In genomic region chr6:142571055-142571618, GRCm38 (mm10) we compare ENCODE assay signal across 8 mouse cellular contexts. TPM values are rescaled to one million over a fixed set of nuclear protein-coding genes. Genes with fewer than 3 reads are reported as not detected.
DNase-seq lines count a peak whose midpoint lies in the region; ATAC-seq and TF ChIP-seq lines count a peak whose summit lies in the region.

Gene Kcnj8 (minus strand): TSS chr6:142571614.

- H3K27me3 ChIP-seq in heart, embryonic 15.5 days: peaks cover 17% of the 10 kb centered on the region
- peaks cover 20% of the 10 kb centered on the region for H3K27me3 ChIP-seq in lung, embryonic 16.5 days (ENCODE audit: control insufficient read depth, insufficient read depth, low read depth, low read length)

- peak within 1 kb of the TSS; percentile 40 for H3K4me3 ChIP-seq in embryonic fibroblast, embryonic 13.5 days (ENCODE audit: insufficient read depth, low read length)
- peak within 1 kb of the TSS; percentile 63 for H3K4me3 ChIP-seq in heart, embryonic 15.5 days
- H3K4me3 ChIP-seq in lung, embryonic 16.5 days (ENCODE audit: low read length): peak within 1 kb of the TSS; percentile 53
- H3K4me3 ChIP-seq in olfactory bulb, adult 2 months (ENCODE audit: insufficient read depth, low read depth, low read length): peak within 1 kb of the TSS; percentile 49

- H3K27ac ChIP-seq in embryonic fibroblast, embryonic 13.5 days (ENCODE audit: insufficient read depth, low read length): no peak within 1 kb of the TSS
- peak within 1 kb of the TSS; percentile 47; the same call in 1 of the 2 replicates for H3K27ac ChIP-seq in heart, embryonic 15.5 days
- peak within 1 kb of the TSS; percentile 34; the same call in 1 of the 2 replicates for H3K27ac ChIP-seq in lung, embryonic 16.5 days (ENCODE audit: low read length)
- no peak within 1 kb of the TSS for H3K27ac ChIP-seq in olfactory bulb, adult 2 months (ENCODE audit: insufficient read depth, low read depth, low read length)

- peak; percentile 25 to 35 for DNase-seq in spleen, adult 18-20 months
- DNase-seq in spleen, adult 12 weeks (ENCODE audit: low spot score): no peak
- DNase-seq in kidney, postnatal 10 days: peak; percentile 84
- DNase-seq in thymus, postnatal 25 days: peak; percentile 38

- H3K36me3 ChIP-seq in heart, embryonic 15.5 days: no peaks in the 10 kb centered on the region
- no peaks in the 10 kb centered on the region for H3K36me3 ChIP-seq in lung, embryonic 16.5 days (ENCODE audit: control insufficient read depth, insufficient read depth, low read length)

- H3K4me2 ChIP-seq in heart, embryonic 15.5 days: peak within 1 kb of the TSS; percentile 98
- peak within 1 kb of the TSS; percentile 87 for H3K4me2 ChIP-seq in lung, embryonic 16.5 days (ENCODE audit: low read depth, low read length)

- no peak for TF ChIP-seq CTCF in embryonic fibroblast, embryonic 13.5 days (IDR thresholded peaks at IDR 0.05; ENCODE audit: borderline replicate concordance, insufficient read depth, low read length)
- TF ChIP-seq CTCF in olfactory bulb, adult 2 months (IDR thresholded peaks at IDR 0.05; ENCODE audit: insufficient read depth, low read depth, low read length): no peak

- H3K4me1 ChIP-seq in embryonic fibroblast, embryonic 13.5 days (ENCODE audit: control insufficient read depth, insufficient read depth, low read length): 0 out of 2 replicates have a peak, but pooled peaks cover 3% of the 10 kb centered on the region
- H3K4me1 ChIP-seq in heart, embryonic 15.5 days (replicated peaks): peaks cover 32% of the 10 kb centered on the region
- peaks cover 20% of the 10 kb centered on the region for H3K4me1 ChIP-seq in lung, embryonic 16.5 days (replicated peaks; ENCODE audit: control insufficient read depth, insufficient read depth, low read length)
- peaks cover 13% of the 10 kb centered on the region; the same call in 1 of the 2 replicates for H3K4me1 ChIP-seq in olfactory bulb, adult 2 months (ENCODE audit: control insufficient read depth, insufficient read depth, low read length)

- H3K9ac ChIP-seq in heart, embryonic 15.5 days: peak within 1 kb of the TSS; percentile 57
- peak within 1 kb of the TSS; percentile 48 for H3K9ac ChIP-seq in lung, embryonic 16.5 days (ENCODE audit: low read length)

- TF ChIP-seq POLR2A in embryonic fibroblast, embryonic 13.5 days (IDR thresholded peaks at IDR 0.05; ENCODE audit: low read depth, low read length): no peak
- TF ChIP-seq POLR2A in olfactory bulb, adult 2 months (IDR thresholded peaks at IDR 0.05; ENCODE audit: insufficient read depth, low read depth, low read length): no peak

- H3K9me3 ChIP-seq in heart, embryonic 15.5 days (replicated peaks): no peaks in the 10 kb centered on the region
- no peaks in the 10 kb centered on the region for H3K9me3 ChIP-seq in lung, embryonic 16.5 days (ENCODE audit: control insufficient read depth, low read length)

- WGBS in heart, embryonic 15.5 days: under 1% methylated on average over 33 of the region's 34 CpGs
- under 1% methylated on average over 31 of the region's 34 CpGs for WGBS in lung, embryonic 16.5 days
- 2% methylated on average over 33 of the region's 34 CpGs for WGBS in olfactory bulb, adult 2 months

- ATAC-seq in heart, embryonic 15.5 days (replicated peaks; ENCODE audit: insufficient number of reproducible peaks, insufficient read depth, low FRiP score, low read depth): peak; percentile 89
- peak; percentile 87 for ATAC-seq in lung, embryonic 16.5 days (ENCODE audit: low read depth)

RNA-seq across cellular contexts. Expression of gene Kcnj8, which starts in this region (rescaled TPM):
- 0.32 and 1.7 TPM in 2 replicates for polyA plus RNA-seq in embryonic fibroblast, embryonic 13.5 days (2011; ENCODE audit: insufficient read length, low read depth, missing spikeins)
- polyA plus RNA-seq in heart, embryonic 15.5 days (2015; fragmentation: Nextera tagmentation; extraction: Ambion mirVana): 16.1 and 16.2 TPM in 2 replicates
- polyA plus RNA-seq in lung, embryonic 16.5 days (2015; fragmentation: Nextera tagmentation; extraction: Ambion mirVana): 17.8 and 18.8 TPM in 2 replicates
- polyA plus RNA-seq in olfactory bulb, adult 2 months (2012; ENCODE audit: insufficient read depth, insufficient read length, low replicate concordance, missing spikeins): not detected in 2 replicates

Comparison
In these comparisons a context has a peak if more than half of its experiments do, and no peak if none do; other contexts are left out.
1. H3K27ac ChIP-seq: peak in heart, embryonic 15.5 days (single experiment) and lung, embryonic 16.5 days (single experiment); none in embryonic fibroblast, embryonic 13.5 days (single experiment) and olfactory bulb, adult 2 months (single experiment).
2. Peak in every context shown above with its lines, with median percentiles within 50 percentile points of each other: H3K4me3 ChIP-seq.